Mouse (Mus musculus): ENCODE data around the gene Txnrd2.

DNA sequence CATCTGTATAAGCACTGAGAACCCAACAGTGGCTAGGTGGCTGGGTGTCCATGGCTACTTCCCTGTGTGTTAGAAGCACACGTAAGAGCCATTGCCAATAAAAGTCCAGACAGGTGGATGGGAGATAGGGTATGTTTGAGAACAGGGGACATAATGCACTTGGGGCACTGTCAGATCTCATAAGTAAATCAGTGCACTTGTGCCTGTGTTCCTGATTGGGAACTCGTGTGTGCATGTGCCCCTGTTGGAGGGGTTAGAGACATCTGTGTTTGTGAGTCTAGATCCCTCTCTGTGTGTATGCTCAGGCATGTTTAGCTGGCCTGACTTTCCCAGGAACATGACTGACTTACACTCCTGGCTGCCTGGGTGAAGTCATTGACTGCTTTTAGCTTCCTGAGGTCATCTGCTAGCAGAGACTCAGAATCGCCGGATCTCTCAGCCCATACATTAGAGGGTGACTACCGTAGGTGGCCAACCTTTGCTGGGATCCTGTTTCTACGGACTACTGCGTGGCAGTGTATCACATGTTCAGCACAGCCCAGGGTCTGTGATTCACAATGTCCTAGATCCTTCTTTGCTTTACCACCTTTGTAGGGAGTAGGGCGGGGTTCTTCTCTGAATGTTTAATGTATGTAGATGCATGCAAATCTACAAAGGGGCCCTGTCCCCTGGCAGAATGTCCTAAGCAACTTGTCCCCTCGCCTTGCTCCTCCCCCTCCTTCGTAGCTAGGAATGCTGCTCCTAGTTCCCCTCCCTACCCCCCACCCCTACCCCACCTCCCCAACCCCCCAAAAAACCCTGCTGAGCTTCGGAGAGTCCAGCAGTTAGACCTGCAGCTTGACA lies 31.2 kb upstream of the Txnrd2 start:
- TF ChIP-seq POLR2A (IDR thresholded peaks at IDR 0.05; ENCODE audit: borderline replicate concordance, low read depth, low read length) = no peak
- no peak for TF ChIP-seq CTCF (IDR thresholded peaks at IDR 0.05; ENCODE audit: low read depth, low read length)
